ENCODE assay signal across 9 mouse cellular contexts in genomic region chr16:8686871-8687535, GRCm38 (mm10). TPM values are rescaled to one million over a fixed set of nuclear protein-coding genes. Genes with fewer than 3 reads are reported as not detected.
A peak's percentile ranks its signal among the peaks of the same experiment; 100 is the strongest.
DNase-seq lines count a peak whose midpoint lies in the region; ATAC-seq and TF ChIP-seq lines count a peak whose summit lies in the region.
"Had no signal": no experiment of that assay in that cellular context is flagged by ENCODE, and none has a peak within 500 bp of the region (broad histone marks: within the 10 kb centered on the region; RNA-seq: fewer than 3 reads in every experiment).

No protein-coding gene starts in this region.

- TF ChIP-seq POLR2A in myocyte (IDR thresholded peaks at IDR 0.05; ENCODE audit: insufficient read length, low read depth), result no peak

- H3K4me1 ChIP-seq in kidney, embryonic 15.5 days, result no peaks in the 10 kb centered on the region
- H3K4me1 ChIP-seq in hindbrain, embryonic 13.5 days (replicated peaks), result 0 out of 2 replicates have a peak, but pooled peaks cover 4% of the 10 kb centered on the region

- H3K9ac ChIP-seq in kidney, embryonic 15.5 days, result no peak overlapping the region
- H3K9ac ChIP-seq in hindbrain, embryonic 13.5 days, result no peak overlapping the region

- H3K27me3 ChIP-seq in kidney, embryonic 15.5 days, result no peaks in the 10 kb centered on the region
- no peaks in the 10 kb centered on the region for H3K27me3 ChIP-seq in hindbrain, embryonic 13.5 days
- no peaks in the 10 kb centered on the region for H3K27me3 ChIP-seq in myocyte (ENCODE audit: control insufficient read depth, insufficient read depth, insufficient read length)

- H3K27ac ChIP-seq in kidney, embryonic 15.5 days, result no peak overlapping the region
- H3K27ac ChIP-seq in hindbrain, embryonic 13.5 days, result no peak overlapping the region

- no peak overlapping the region for H3K4me3 ChIP-seq in kidney, embryonic 15.5 days (replicated peaks)
- no peak overlapping the region for H3K4me3 ChIP-seq in hindbrain, embryonic 13.5 days
- no peak overlapping the region for H3K4me3 ChIP-seq in myocyte

- H3K9me3 ChIP-seq in kidney, embryonic 15.5 days (replicated peaks), result no peaks in the 10 kb centered on the region
- no peaks in the 10 kb centered on the region for H3K9me3 ChIP-seq in hindbrain, embryonic 13.5 days

- no peak overlapping the region for H3ac ChIP-seq in myocyte (ENCODE audit: control insufficient read depth, insufficient read length)

- ATAC-seq in kidney, embryonic 15.5 days (replicated peaks; ENCODE audit: low FRiP score), result peak; percentile 76
- ATAC-seq in erythroblast, adult 5-6 weeks (replicated peaks; ENCODE audit: low FRiP score, poor library complexity, severe bottlenecking), result peak; percentile 86
- ATAC-seq in hindbrain, embryonic 13.5 days (ENCODE audit: low FRiP score), result peak; percentile 16; the same call in 1 of the 2 replicates

- WGBS in kidney, embryonic 15.5 days, result 80% methylated on average over 11 of the region's 11 CpGs
- 87% methylated on average over 11 of the region's 11 CpGs for WGBS in hindbrain, embryonic 13.5 days

- no peak overlapping the region for H3K4me2 ChIP-seq in kidney, embryonic 15.5 days
- H3K4me2 ChIP-seq in hindbrain, embryonic 13.5 days, result no peak overlapping the region
- H3K4me2 ChIP-seq in myocyte (ENCODE audit: low read depth), result no peak overlapping the region

- no peak for DNase-seq in kidney, postnatal 14 days
- no peak for DNase-seq in frontal cortex, postnatal 14 days (ENCODE audit: low spot score in 2 of 2)
- DNase-seq in retina, embryonic 14.5 days (ENCODE audit: low spot score), result no peak
- no peak for DNase-seq in left cerebral cortex, adult 11 months (ENCODE audit: low spot score)

- peaks cover 53% of the 10 kb centered on the region for H3K36me3 ChIP-seq in kidney, embryonic 15.5 days
- H3K36me3 ChIP-seq in hindbrain, embryonic 13.5 days, result peaks cover 74% of the 10 kb centered on the region
- peaks cover 17% of the 10 kb centered on the region for H3K36me3 ChIP-seq in myocyte (ENCODE audit: control insufficient read depth, insufficient read depth)

- no peaks in the 10 kb centered on the region for H3K79me2 ChIP-seq in myocyte (ENCODE audit: control insufficient read depth, insufficient read depth)

TF ChIP-seq in myocyte, 11 proteins besides CTCF, POLR2A, EP300 and RAD21:
- TF ChIP-seq MAX (IDR thresholded peaks at IDR 0.05; ENCODE audit: low read depth), result no peak
- no peak for TF ChIP-seq USF1 (IDR thresholded peaks at IDR 0.05; ENCODE audit: low read depth)
- peak in 1 of 3 experiments; percentile 56 for TF ChIP-seq MYOD1 (IDR thresholded peaks at IDR 0.05; ENCODE audit: control insufficient read depth in 1 of 3, insufficient read length in 2 of 3, low read depth in 2 of 3)
- TF ChIP-seq MYOG (IDR thresholded peaks at IDR 0.05; ENCODE audit: control insufficient read depth in 1 of 3, insufficient read depth in 1 of 3, insufficient read length in 2 of 3, low read depth in 2 of 3), result no peak
- TF ChIP-seq TCF12 (IDR thresholded peaks at IDR 0.05; ENCODE audit: insufficient read depth, poor library complexity, severe bottlenecking), result no peak
- TF ChIP-seq TCF3 (IDR thresholded peaks at IDR 0.05; ENCODE audit: insufficient read length, low read depth), result no peak
- TF ChIP-seq SRF (IDR thresholded peaks at IDR 0.05; ENCODE audit: control insufficient read depth, insufficient read length, low read depth), result no peak
- peak; percentile 69 for TF ChIP-seq POLR2AphosphoS2 (IDR thresholded peaks at IDR 0.05; ENCODE audit: insufficient read length, low read depth)

RNA-seq across cellular contexts. Expression of gene Gm5767, which starts 6.4 kb away (rescaled TPM):
- not detected in 2 replicates for polyA plus RNA-seq in kidney, embryonic 15.5 days (2015; fragmentation: Nextera tagmentation; extraction: Ambion mirVana)
- not detected in 2 replicates for total RNA-seq in erythroblast, adult 5-6 weeks (2015; ENCODE audit: low replicate concordance)
- total RNA-seq in erythroblast, adult 5-6 weeks (2017; ENCODE audit: low replicate concordance), result not detected in 2 replicates
- not detected in 2 replicates for polyA plus RNA-seq in hindbrain, embryonic 13.5 days (2015; fragmentation: Nextera tagmentation; extraction: Ambion mirVana)
- polyA plus RNA-seq in myocyte (2012; fragmentation: generic; extraction: Trizol), result 0.16 TPM
- total RNA-seq: left cerebral cortex, postnatal 36 days had no signal

RNA-seq across cellular contexts. Expression of gene Carhsp1, which starts 15.0 kb away (rescaled TPM):
- polyA plus RNA-seq in kidney, embryonic 15.5 days (2015; fragmentation: Nextera tagmentation; extraction: Ambion mirVana), result 76.8 and 80.8 TPM in 2 replicates
- total RNA-seq in erythroblast, adult 5-6 weeks (2015; ENCODE audit: low replicate concordance), result 106 and 129 TPM in 2 replicates
- total RNA-seq in erythroblast, adult 5-6 weeks (2017; ENCODE audit: low replicate concordance), result 184 and 218 TPM in 2 replicates
- 242 and 243 TPM in 2 replicates for polyA plus RNA-seq in hindbrain, embryonic 13.5 days (2015; fragmentation: Nextera tagmentation; extraction: Ambion mirVana)
- 110 TPM for polyA plus RNA-seq in myocyte (2012; fragmentation: generic; extraction: Trizol)

RNA-seq across cellular contexts. Expression of gene Tmem186, which starts 49.5 kb away (rescaled TPM):
- 19.8 and 20.9 TPM in 2 replicates for polyA plus RNA-seq in kidney, embryonic 15.5 days (2015; fragmentation: Nextera tagmentation; extraction: Ambion mirVana)
- 4.2 and 6.7 TPM in 2 replicates for total RNA-seq in erythroblast, adult 5-6 weeks (2015; ENCODE audit: low replicate concordance)
- total RNA-seq in erythroblast, adult 5-6 weeks (2017; ENCODE audit: low replicate concordance), result 1.8 and 5.6 TPM in 2 replicates
- 22.0 and 22.2 TPM in 2 replicates for polyA plus RNA-seq in hindbrain, embryonic 13.5 days (2015; fragmentation: Nextera tagmentation; extraction: Ambion mirVana)
- 7.4 TPM for polyA plus RNA-seq in myocyte (2012; fragmentation: generic; extraction: Trizol)

RNA-seq across cellular contexts. Expression of gene Pmm2, which starts 49.5 kb away (rescaled TPM):
- 54.1 and 56.4 TPM in 2 replicates for polyA plus RNA-seq in kidney, embryonic 15.5 days (2015; fragmentation: Nextera tagmentation; extraction: Ambion mirVana)
- 27.2 and 40.7 TPM in 2 replicates for total RNA-seq in erythroblast, adult 5-6 weeks (2015; ENCODE audit: low replicate concordance)
- total RNA-seq in erythroblast, adult 5-6 weeks (2017; ENCODE audit: low replicate concordance), result 52.6 and 60.8 TPM in 2 replicates
- polyA plus RNA-seq in hindbrain, embryonic 13.5 days (2015; fragmentation: Nextera tagmentation; extraction: Ambion mirVana), result 48.3 and 49.3 TPM in 2 replicates
- 31.7 TPM for polyA plus RNA-seq in myocyte (2012; fragmentation: generic; extraction: Trizol)

Comparison
In these comparisons a context has a peak if more than half of its experiments do, and no peak if none do; other contexts are left out.
1. ATAC-seq: peak in every context shown above with its lines; median percentile 86 in erythroblast, adult 5-6 weeks; 76 in kidney, embryonic 15.5 days; 16 in hindbrain, embryonic 13.5 days.